Mouse (Mus musculus) cerebellum, postnatal 10 days (tissue): ENCODE results near the gene Sfpq.
"Not testable (repeated sequence)": the region's sequence is repeated elsewhere in the genome, so short reads cannot be mapped to it uniquely, and the experiment has no call there.

Experiments
- DNase-seq, 2 experiments: peaks; one replicate each; pipeline ENCODE4 v3.0.0; 2021; ENCODE audit warnings: mixed read lengths in 2 of 2

Sfpq gene

DNA sequence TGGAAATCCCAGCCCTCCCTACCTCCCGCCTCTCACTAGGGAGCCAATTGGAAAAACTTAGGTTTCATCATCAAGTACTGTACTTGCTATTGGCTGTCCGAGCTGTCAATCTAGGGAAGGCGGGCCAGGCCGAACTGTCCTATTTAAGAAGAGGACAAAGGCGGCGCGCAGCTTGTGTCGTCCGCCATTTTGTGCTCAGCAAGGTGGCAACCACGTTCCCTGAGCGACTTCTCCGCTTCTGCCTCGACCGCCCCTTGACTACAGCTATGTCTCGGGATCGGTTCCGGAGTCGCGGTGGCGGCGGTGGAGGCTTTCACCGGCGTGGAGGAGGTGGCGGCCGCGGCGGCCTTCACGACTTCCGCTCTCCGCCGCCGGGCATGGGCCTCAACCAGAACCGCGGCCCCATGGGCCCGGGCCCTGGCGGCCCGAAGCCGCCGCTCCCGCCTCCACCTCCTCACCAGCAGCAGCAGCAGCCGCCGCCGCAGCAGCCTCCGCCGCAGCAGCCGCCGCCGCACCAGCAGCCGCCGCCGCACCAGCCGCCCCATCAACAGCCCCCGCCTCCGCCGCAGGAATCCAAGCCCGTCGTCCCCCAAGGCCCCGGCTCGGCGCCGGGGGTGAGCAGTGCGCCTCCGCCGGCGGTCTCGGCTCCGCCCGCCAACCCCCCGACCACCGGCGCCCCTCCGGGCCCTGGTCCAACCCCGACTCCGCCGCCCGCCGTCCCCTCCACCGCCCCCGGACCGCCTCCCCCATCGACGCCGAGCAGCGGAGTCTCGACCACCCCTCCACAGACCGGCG, at the start of gene Sfpq:
TSS of gene Sfpq (plus strand) at position 174 of the 795 bp plus-strand sequence.
- DNase-seq = peak; percentile 99 to 100

- DNase-seq = peak; percentile 67 to 74
These were observed 43.7 kb upstream of the Sfpq start for GRCm38 (mm10) chr4:126977467-126977866.

- DNase-seq = no peak
These were observed 42.4 kb upstream of the Sfpq start for GRCm38 (mm10) chr4:126978706-126979105.

DNA sequence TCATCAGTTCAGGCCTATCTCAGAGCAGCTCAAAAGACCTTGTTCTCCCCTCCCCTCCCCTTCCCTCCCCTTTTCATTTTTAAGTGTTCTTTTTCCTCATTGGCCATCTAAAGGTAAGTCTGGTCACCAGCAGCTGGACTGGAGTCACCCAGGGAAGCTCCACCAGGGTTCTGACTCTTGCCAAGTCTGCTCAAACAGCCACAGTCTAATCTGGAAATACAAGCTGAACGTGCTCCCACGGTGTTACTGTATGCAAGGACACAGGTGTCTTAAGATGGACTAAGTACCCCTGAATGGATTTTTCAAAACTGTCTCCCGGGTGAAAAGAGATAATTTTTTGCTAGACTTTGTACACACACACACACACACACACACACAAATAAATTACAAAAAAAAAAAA, 37.8 kb upstream of the Sfpq start:
- DNase-seq = no peak

DNA sequence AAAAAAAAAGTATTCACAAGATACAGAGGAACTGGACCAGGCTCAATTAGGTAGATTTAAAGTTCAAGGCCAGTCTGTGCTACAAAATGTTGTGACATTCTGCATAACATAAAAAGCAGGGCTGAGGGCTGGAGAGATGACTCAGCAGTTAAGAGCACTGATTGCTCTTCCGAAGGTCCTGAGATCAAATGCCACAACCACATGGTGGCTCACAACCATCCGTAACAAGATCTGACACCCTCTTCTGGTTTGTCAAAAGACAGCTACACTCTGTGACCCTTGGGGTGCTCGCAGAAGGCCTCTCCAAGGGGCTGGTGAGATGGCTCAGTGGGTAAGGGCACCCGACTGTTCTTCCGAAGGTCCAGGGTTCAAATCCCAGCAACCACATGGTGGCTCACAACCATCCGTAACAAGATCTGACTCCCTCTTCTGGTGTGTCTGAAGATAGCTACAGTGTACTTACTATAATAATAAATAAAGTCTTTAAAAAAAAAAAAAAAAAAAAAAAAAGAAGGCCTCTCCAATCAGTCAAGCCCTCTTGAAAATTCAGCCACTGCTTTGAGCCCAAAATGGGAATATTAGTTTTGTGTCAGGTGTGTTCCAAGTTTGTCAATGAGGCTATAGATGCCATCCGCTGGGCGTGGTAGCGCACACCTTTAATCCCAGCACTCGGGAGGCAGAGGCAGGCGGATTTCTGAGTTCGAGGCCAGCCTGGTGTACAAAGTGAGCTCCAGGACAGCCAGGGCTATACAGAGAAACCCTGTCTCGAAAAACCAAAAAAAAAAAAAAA, 37.2 kb upstream of the Sfpq start:
- DNase-seq = not testable (repeated sequence)

DNA sequence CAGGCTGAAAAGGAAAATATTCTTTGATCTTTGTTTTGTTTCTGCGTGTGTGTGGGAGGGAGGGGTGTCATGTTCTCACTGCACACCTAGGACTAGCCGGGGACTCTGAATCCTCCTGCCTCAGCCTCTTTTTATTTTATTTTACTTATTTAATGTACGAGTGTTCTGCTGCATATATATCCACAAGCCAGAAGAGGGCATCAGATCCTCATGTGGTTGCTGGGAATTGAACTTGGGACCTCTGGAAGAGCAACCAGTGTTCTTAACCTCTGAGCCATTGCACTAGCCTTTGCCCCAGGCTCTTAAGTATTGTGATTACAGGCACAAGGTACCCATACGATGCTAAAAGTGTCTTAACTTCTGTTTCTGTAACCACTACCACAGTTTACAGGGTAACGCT, 34.4 kb upstream of the Sfpq start:
- no peak for DNase-seq

- no peak for DNase-seq
These were observed 32.6 kb upstream of the Sfpq start for GRCm38 (mm10) chr4:126988503-126988902.

DNA sequence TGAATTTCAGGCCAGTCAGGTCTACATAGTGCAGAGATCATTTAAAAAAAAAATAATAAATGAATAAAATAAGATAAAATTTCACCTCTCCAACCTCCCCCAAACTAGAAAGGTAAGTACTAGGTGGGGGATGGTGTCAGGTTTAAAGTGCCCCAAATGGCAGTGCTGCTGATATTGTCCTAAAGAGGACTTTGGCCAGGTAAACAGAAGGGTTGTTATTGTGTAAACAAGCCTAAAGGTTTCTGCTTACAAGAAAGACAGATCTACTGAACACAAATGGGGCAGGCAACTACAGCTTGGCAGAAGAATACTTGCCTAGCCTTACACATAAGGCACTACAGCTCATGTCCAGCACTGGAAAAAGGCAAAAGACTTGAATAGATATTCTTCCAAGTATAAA, 30.6 kb upstream of the Sfpq start:
- no peak for DNase-seq

DNA sequence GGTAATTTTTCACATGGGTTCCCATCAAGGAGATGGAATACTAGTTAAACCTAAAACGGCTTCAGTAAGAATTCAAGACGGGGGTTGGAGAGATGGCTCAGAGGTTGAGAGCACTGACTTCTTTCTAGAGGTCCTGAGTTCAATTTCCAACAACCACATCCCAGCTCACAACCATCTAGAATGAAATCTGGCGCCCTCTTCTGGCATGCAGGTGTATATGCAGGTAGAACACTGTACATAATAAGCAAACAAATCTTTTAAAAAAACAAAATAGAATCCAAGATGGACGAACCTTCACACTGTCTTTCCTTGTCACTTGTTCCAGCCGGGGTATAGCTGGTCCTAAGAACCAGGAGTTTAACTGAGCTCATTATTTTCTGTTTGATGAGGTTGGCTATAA, 28.8 kb upstream of the Sfpq start:
- peak in 1 of 2 experiments; percentile 32 for DNase-seq

GRCm38 (mm10) chr4:126999372-126999771, 21.8 kb upstream of the Sfpq start:
- DNase-seq = not testable (repeated sequence)

DNA sequence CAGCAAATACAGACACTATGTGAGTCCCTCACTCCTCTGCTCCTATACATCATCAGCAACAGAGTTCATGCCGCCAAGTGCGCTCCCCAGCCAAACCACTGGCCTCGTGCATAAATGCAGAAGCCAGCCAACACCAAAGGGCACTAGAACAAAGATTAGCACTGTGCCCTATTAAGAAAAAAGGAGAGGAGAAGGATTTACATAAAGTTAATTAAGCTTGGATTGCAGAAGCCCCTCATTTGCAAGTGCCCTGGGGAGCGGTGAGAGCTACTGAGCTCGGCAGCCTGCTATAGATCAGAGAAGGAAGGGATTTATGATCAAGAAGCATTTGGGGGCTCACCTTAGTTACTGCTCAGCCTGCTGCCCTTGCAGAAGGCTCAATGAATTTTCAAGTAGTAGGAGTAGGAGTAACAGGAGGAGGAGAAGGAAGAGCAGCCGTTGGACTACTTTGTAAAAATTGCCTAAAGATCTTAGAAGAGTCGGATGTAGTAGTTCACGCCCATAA, 20.5 kb upstream of the Sfpq start:
- DNase-seq = no peak

DNA sequence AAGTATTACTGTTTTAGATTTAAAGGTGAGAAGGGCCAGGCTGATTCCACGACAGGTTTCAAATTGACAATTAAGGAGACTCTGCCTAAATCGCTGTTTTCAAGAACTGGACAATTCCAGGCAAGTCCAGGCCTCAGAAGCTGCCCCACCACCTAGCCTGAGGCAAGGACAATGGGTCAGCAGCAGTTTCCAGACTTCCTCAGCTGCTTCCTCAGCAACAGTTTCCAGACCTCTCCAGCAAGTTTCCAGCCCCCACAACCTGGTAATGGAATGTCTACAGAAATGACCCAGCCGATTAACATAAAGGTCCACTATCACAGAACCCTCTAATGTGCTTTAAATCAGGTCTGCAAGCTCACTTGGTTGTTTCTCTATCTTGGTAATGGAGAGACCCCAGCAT, 16.7 kb upstream of the Sfpq start:
- DNase-seq = no peak

GRCm38 (mm10) chr4:127005113-127005936, 15.8 kb upstream of the Sfpq start:
- DNase-seq = peak; percentile 91 to 93

DNA sequence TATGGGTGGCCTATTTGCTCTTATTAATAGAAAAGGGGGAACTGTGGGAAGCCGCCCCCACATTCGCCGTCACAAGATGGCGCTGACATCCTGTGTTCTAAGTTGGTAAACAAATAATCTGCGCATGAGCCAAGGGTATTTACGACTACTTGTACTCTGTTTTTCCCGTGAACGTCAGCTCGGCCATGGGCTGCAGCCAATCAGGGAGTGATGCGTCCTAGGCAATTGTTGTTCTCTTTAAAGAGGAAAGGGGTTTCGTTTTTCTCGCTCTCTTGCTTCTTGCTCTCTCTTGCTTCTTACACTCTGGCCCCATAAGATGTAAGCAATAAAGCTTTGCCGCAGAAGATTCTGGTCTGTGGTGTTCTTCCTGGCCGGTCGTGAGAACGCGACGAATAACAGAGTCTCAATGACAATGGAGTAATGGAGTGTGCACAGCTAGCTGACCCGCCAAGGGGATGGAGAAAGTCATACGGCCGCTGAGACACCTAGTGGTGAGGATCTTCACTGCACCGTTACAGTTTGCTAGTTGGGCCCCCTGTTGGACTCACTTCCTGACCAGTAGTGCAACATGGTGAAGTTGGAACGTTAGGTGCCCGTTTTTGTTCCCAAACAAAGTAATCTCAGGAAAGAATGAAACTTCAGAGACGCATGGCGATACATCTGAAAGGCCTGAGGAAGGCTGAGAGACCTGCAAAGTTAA, 5.7 kb upstream of the Sfpq start:
- DNase-seq = peak; percentile 92 to 94

DNA sequence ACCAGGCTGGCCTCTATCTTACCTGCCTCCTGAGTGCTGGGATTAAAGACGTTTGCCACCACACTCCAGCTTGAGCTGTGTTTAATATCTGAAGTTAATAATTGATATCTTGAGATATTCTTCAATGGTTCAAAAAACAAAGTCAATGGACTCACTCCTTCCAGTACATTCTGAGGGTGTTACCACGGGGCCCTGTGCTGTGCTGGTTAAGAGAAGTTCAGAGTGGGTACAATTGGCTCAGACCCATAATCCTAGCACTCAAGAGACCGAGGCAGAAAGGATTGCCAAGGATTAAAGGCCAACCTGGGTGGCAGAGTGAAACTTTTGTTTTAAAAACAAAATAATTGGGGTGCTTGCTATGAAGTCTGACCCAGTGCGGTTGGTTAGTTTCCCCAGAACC, 4.8 kb upstream of the Sfpq start:
- no peak for DNase-seq

GRCm38 (mm10) chr4:127020411-127021150, 543 bp upstream of the Sfpq start:
- no peak for DNase-seq

GRCm38 (mm10) chr4:127021989-127022626, 984 bp downstream of the Sfpq start:
- peak; percentile 90 to 91 for DNase-seq

DNA sequence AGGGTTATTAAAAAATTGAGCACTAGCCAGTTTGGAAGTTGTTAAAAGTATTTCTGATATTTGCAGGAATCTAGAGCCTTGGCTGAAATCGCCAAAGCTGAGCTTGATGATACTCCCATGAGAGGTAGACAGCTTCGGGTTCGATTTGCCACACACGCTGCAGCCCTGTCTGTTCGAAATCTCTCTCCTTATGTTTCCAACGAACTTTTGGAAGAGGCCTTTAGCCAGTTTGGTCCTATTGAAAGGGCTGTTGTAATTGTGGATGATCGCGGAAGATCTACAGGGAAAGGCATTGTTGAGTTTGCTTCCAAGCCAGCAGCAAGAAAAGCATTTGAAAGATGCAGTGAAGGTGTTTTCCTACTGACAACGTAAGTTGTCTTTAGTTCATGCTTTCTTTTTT, 2.1 kb downstream of the Sfpq start:
- no peak for DNase-seq

GRCm38 (mm10) chr4:127024240-127024639, 3.1 kb downstream of the Sfpq start:
- DNase-seq = peak in 1 of 2 experiments; percentile 33

- DNase-seq = no peak
These were observed 5.7 kb downstream of the Sfpq start for GRCm38 (mm10) chr4:127026826-127027225.
